Mouse (Mus musculus): ENCODE results near the gene Fzd5. TPM values are rescaled to one million over a fixed set of nuclear protein-coding genes. Genes with fewer than 3 reads are reported as not detected.

Fzd5 gene
- polyA plus RNA-seq, 1 experiment: 2.3 TPM

GRCm38 (mm10) chr1:64755971-64756639 lies 18.6 kb upstream of the Fzd5 start:
- no peak overlapping the region for H3K4me3 ChIP-seq (replicated peaks)
- no peaks in the 10 kb centered on the region for H3K27me3 ChIP-seq (ENCODE audit: control insufficient read depth)
- TF ChIP-seq GATA1 (IDR thresholded peaks at IDR 0.05; ENCODE audit: low read length): no peak
- TF ChIP-seq TAL1 (IDR thresholded peaks at IDR 0.05; ENCODE audit: low read length): no peak
- H3K4me1 ChIP-seq (ENCODE audit: control insufficient read depth): no peaks in the 10 kb centered on the region
- H3K36me3 ChIP-seq (ENCODE audit: control insufficient read depth): no peaks in the 10 kb centered on the region
- no peaks in the 10 kb centered on the region for H3K9me3 ChIP-seq (ENCODE audit: control insufficient read depth, low read length)

DNA sequence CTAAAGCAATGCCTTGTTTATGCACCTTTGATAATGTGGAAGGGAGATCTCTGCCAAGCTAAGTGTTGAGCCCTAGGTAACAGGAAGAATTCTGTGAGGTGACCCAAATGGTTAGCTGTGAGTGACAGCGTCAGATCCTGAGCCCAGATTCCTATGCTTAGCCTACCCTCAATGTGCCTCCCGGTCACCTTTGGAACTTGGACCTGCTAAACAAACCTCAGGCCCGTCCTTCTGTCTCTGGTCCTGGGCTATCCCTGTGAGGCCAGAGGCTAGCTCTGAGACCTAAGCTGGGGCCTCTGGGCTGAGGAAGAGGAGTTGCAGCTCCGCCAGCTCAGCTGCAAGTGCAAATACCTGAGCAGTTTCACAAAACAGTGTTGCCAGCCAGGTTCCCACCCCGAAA lies 17.1 kb upstream of the Fzd5 start:
- H3K4me3 ChIP-seq (replicated peaks): no peak overlapping the region
- H3K27me3 ChIP-seq (ENCODE audit: control insufficient read depth): no peaks in the 10 kb centered on the region
- no peak for TF ChIP-seq GATA1 (IDR thresholded peaks at IDR 0.05; ENCODE audit: low read length)
- TF ChIP-seq TAL1 (IDR thresholded peaks at IDR 0.05; ENCODE audit: low read length): no peak
- no peaks in the 10 kb centered on the region for H3K9me3 ChIP-seq (ENCODE audit: control insufficient read depth, low read length)
- H3K4me1 ChIP-seq (ENCODE audit: control insufficient read depth): no peaks in the 10 kb centered on the region
- H3K36me3 ChIP-seq (ENCODE audit: control insufficient read depth): no peaks in the 10 kb centered on the region

- H3K27me3 ChIP-seq (ENCODE audit: control insufficient read depth): no peaks in the 10 kb centered on the region
- no peaks in the 10 kb centered on the region for H3K36me3 ChIP-seq (ENCODE audit: control insufficient read depth)
- H3K4me1 ChIP-seq (ENCODE audit: control insufficient read depth): no peaks in the 10 kb centered on the region
- TF ChIP-seq GATA1 (IDR thresholded peaks at IDR 0.05; ENCODE audit: low read length) (no peak), TAL1 (IDR thresholded peaks at IDR 0.05; ENCODE audit: low read length) (no peak)
- no peak overlapping the region for H3K4me3 ChIP-seq (replicated peaks)
- H3K9me3 ChIP-seq (ENCODE audit: control insufficient read depth, low read length): no peaks in the 10 kb centered on the region
These were observed 16.1 kb upstream of the Fzd5 start for GRCm38 (mm10) chr1:64753668-64754067.

DNA sequence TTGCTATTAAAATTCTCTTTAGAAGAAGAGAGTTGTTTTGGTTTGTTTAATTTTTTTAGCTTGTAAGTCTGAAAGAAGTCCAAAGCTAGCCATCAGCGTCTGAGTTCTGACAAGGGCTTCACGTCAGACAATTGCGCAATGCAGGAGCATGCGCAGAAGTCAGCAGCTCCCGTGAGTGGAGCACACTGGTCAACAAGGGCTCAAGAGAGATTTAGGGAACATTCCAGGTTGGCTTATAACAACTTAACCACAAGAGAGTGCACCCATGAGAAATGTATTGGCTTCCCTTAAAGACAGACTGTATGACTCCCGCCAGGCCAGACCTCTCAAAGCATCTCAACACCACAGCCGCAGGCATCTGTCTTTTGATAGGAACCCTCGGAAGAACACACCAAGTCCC lies 15.6 kb upstream of the Fzd5 start:
- Histone ChIP-seq H3K4me1 (ENCODE audit: control insufficient read depth) (no peaks in the 10 kb centered on the region), H3K27me3 (ENCODE audit: control insufficient read depth) (peaks cover 4% of the 10 kb centered on the region; the same call in 1 of the 2 replicates), H3K36me3 (ENCODE audit: control insufficient read depth) (no peaks in the 10 kb centered on the region), H3K4me3 (replicated peaks) (no peak overlapping the region), H3K9me3 (ENCODE audit: control insufficient read depth, low read length) (no peaks in the 10 kb centered on the region)
- no peak for TF ChIP-seq TAL1 (IDR thresholded peaks at IDR 0.05; ENCODE audit: low read length)
- no peak for TF ChIP-seq GATA1 (IDR thresholded peaks at IDR 0.05; ENCODE audit: low read length)

DNA sequence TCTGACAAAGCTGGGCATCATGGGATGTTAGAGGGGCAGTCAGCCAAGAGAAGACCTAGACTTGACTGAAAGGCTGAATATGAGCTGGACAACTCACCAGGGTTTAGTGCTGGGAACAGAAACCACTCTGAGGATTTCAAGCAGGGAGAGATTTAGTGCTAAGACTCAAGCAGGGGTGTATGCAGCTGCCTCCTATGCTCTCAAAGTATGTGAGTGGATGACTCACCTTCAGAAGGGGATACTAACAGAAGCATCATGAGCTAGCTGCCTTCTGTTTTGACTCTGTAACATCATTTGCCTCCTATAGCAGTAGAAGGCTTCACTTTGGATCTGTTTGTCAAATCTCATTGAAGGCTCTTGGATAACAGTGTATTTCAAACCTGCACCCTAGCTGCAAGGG lies 7.1 kb upstream of the Fzd5 start:
- H3K9me3 ChIP-seq (ENCODE audit: control insufficient read depth, low read length): no peaks in the 10 kb centered on the region
- H3K27me3 ChIP-seq (ENCODE audit: control insufficient read depth): peaks cover 8% of the 10 kb centered on the region; the same call in 1 of the 2 replicates
- TF ChIP-seq GATA1 (IDR thresholded peaks at IDR 0.05; ENCODE audit: low read length) (no peak), TAL1 (IDR thresholded peaks at IDR 0.05; ENCODE audit: low read length) (no peak)
- no peaks in the 10 kb centered on the region for H3K36me3 ChIP-seq (ENCODE audit: control insufficient read depth)
- peaks cover 2% of the 10 kb centered on the region for H3K4me1 ChIP-seq (ENCODE audit: control insufficient read depth)
- H3K4me3 ChIP-seq (replicated peaks): no peak overlapping the region

- no peaks in the 10 kb centered on the region for H3K9me3 ChIP-seq (ENCODE audit: control insufficient read depth, low read length)
- no peak overlapping the region for H3K4me3 ChIP-seq (replicated peaks)
- H3K36me3 ChIP-seq (ENCODE audit: control insufficient read depth): no peaks in the 10 kb centered on the region
These were observed 5.3 kb upstream of the Fzd5 start for GRCm38 (mm10) chr1:64742741-64743408.

GRCm38 (mm10) chr1:64738661-64739082 lies 1.1 kb upstream of the Fzd5 start:
- Histone ChIP-seq H3K36me3 (ENCODE audit: control insufficient read depth) (peaks cover 26% of the 10 kb centered on the region), H3K4me1 (ENCODE audit: control insufficient read depth) (peaks cover 58% of the 10 kb centered on the region), H3K9me3 (ENCODE audit: control insufficient read depth, low read length) (no peaks in the 10 kb centered on the region), H3K27me3 (ENCODE audit: control insufficient read depth) (peaks cover 9% of the 10 kb centered on the region), H3K4me3 (replicated peaks) (peak overlapping the region; percentile 87)
- TF ChIP-seq GATA1 (IDR thresholded peaks at IDR 0.05; ENCODE audit: low read length): no peak
- TF ChIP-seq TAL1 (IDR thresholded peaks at IDR 0.05; ENCODE audit: low read length): no peak

More at GRCm38 (mm10) chr1:64742741-64743408, 5.3 kb upstream of the Fzd5 start:
- TF ChIP-seq TAL1 (IDR thresholded peaks at IDR 0.05; ENCODE audit: low read length) (no peak), GATA1 (IDR thresholded peaks at IDR 0.05; ENCODE audit: low read length) (no peak)
- H3K27me3 ChIP-seq (ENCODE audit: control insufficient read depth): peaks cover 4% of the 10 kb centered on the region; the same call in 1 of the 2 replicates
- H3K4me1 ChIP-seq (ENCODE audit: control insufficient read depth): peaks cover 19% of the 10 kb centered on the region

- H3K4me1 ChIP-seq (ENCODE audit: control insufficient read depth): peaks cover 62% of the 10 kb centered on the region
These were observed 617 bp upstream of the Fzd5 start for GRCm38 (mm10) chr1:64738180-64738555.

GRCm38 (mm10) chr1:64736681-64737501 lies 660 bp downstream of the Fzd5 start:
- TF ChIP-seq GATA1 (IDR thresholded peaks at IDR 0.05; ENCODE audit: low read length) (no peak), TAL1 (IDR thresholded peaks at IDR 0.05; ENCODE audit: low read length) (no peak)
- Histone ChIP-seq H3K36me3 (ENCODE audit: control insufficient read depth) (peaks cover 37% of the 10 kb centered on the region), H3K4me1 (ENCODE audit: control insufficient read depth) (peaks cover 75% of the 10 kb centered on the region), H3K4me3 (replicated peaks) (peak overlapping the region; percentile 87), H3K9me3 (ENCODE audit: control insufficient read depth, low read length) (no peaks in the 10 kb centered on the region), H3K27me3 (ENCODE audit: control insufficient read depth) (peaks cover 9% of the 10 kb centered on the region)

More at GRCm38 (mm10) chr1:64738180-64738555, 617 bp upstream of the Fzd5 start:
- Histone ChIP-seq H3K36me3 (ENCODE audit: control insufficient read depth) (peaks cover 26% of the 10 kb centered on the region), H3K4me3 (replicated peaks) (peak overlapping the region; percentile 87), H3K9me3 (ENCODE audit: control insufficient read depth, low read length) (no peaks in the 10 kb centered on the region), H3K27me3 (ENCODE audit: control insufficient read depth) (peaks cover 9% of the 10 kb centered on the region)
- no peak for TF ChIP-seq GATA1 (IDR thresholded peaks at IDR 0.05; ENCODE audit: low read length)
- TF ChIP-seq TAL1 (IDR thresholded peaks at IDR 0.05; ENCODE audit: low read length): no peak
